Mouse (Mus musculus) heart, adult 2 months (tissue): ENCODE results near the gene Pitpnm1.

Experiments
- CTCF ChIP-seq: fragments of 200-600 bp; IDR thresholded peaks from 2 replicates; pipeline ENCODE4 v1.8.1; 2022; ENCODE audit warnings: antibody characterized with exemption, mild to moderate bottlenecking, moderate library complexity
- EP300 ChIP-seq: fragments of 200-500 bp; IDR thresholded peaks from 2 replicates; pipeline ENCODE4 v1.6.1; 2011; ENCODE audit warnings: low read depth, low read length, control low read depth; ENCODE audit not compliant: insufficient read depth

- no peak for TF ChIP-seq CTCF
- TF ChIP-seq EP300 = no peak
Measured at GRCm38 (mm10) chr19:4114551-4114950, 14.8 kb downstream of the Pitpnm1 start.
